Mouse (Mus musculus): ENCODE data around the gene Ercc4. TPM values are rescaled to one million over a fixed set of nuclear protein-coding genes. Genes with fewer than 3 reads are reported as not detected.

The Ercc4 gene
- polyA plus RNA-seq (2015; fragmentation: Illumina TruSeq; extraction: RNeasy Lipid Tissue Mini Kit (QIAGEN cat#74804); ENCODE audit: low read depth, low replicate concordance): 15.2 TPM

DNA sequence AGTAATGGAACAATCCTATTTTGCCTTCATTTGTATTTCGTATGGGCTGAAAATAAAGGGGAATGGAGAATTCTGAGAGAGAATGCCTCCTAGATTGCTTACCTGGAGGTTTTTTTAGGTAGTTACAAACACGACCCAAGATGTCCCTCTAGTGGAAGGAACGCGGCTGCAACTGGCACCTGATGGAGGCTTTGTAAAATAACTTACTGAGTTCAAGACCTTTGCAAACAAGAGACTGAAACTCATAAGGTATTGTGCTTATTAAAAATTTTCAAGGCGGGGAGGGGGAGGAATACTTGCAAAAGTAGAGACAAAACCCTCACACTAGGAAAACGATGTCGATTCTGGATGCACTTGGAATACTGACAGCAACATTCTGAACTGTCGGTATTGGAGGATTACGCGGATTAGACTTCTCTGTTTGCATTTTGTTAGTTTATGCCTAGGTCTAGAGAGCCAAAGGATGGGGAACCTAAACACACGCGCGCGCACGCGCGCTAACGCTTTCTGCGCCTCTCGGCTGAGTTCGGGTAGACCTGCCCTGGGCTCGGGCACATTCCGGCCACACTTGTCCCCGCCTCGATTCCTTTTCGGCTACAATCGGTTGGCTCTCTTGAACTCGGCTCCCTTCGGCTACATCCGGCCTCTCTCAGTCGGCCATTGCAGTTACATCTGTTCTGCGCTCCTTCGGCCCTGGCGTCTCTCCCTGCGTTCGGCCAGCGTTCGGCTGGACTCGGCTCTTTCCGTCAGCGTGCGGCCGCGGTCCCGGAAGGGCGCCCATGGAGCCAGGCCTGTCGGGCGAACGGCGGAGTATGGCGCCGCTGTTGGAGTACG lies at the start of gene Ercc4:
TSS of gene Ercc4 (plus strand) at position 529 of the 834 bp plus-strand sequence.

Other genes starting within 250 kb of the Ercc4 start
- gene Mrtfb, start 146.8 kb downstream of the Ercc4 start, polyA plus RNA-seq (2015; fragmentation: Illumina TruSeq; extraction: RNeasy Lipid Tissue Mini Kit (QIAGEN cat#74804); ENCODE audit: low read depth, low replicate concordance): 62.5 TPM